Mouse (Mus musculus) midbrain, embryonic 12.5 days (tissue): ENCODE results near the gene Neurog1. TPM values are rescaled to one million over a fixed set of nuclear protein-coding genes. Genes with fewer than 3 reads are reported as not detected.

Experiments
- ATAC-seq: fragments of 200-750 bp; cut with Nextera tagmentation; 2 replicates; pipeline ENCODE4 v1.8.0; 2017; ENCODE audit warnings: low read depth, moderate TSS enrichment, moderate library complexity; ENCODE audit not compliant: low FRiP score
- H3K27ac ChIP-seq: fragments of 300-500 bp; sonication (generic); replicated peaks from 2 replicates; pipeline ENCODE4 v1.5.1; 2016; ENCODE audit warnings: mild to moderate bottlenecking
- H3K27me3 ChIP-seq: fragments of 300-500 bp; sonication (generic); 2 replicates; pipeline ENCODE4 v1.6.1; 2016; ENCODE audit warnings: mild to moderate bottlenecking
- H3K36me3 ChIP-seq: fragments of 300-500 bp; sonication (generic); 2 replicates; pipeline ENCODE4 v1.6.1; 2016
- H3K4me1 ChIP-seq: fragments of 300-500 bp; sonication (generic); 2 replicates; pipeline ENCODE4 v1.6.1; 2016
- H3K4me2 ChIP-seq: fragments of 300-500 bp; sonication (generic); replicated peaks from 2 replicates; pipeline ENCODE4 v1.6.1; 2016; ENCODE audit warnings: mild to moderate bottlenecking, moderate library complexity
- H3K4me3 ChIP-seq: fragments of 300-500 bp; sonication (generic); 2 replicates; pipeline ENCODE4 v1.5.1; 2016; ENCODE audit warnings: mild to moderate bottlenecking
- H3K9ac ChIP-seq: fragments of 300-500 bp; sonication (generic); replicated peaks from 2 replicates; pipeline ENCODE4 v1.6.1; 2016; ENCODE audit warnings: mild to moderate bottlenecking, moderate library complexity
- H3K9me3 ChIP-seq: fragments of 300-500 bp; sonication (generic); 2 replicates; pipeline ENCODE4 v1.6.1; 2016; ENCODE audit warnings: mild to moderate bottlenecking
- WGBS: fragments of 180-500 bp; shearing (Covaris S2); methylation state at CpG from one replicate; pipeline ENCODE4 v1.1.7; 2016; 5-methylcytosine and 5-hydroxymethylcytosine counted together
- polyA plus RNA-seq: library from polyadenylated mRNA; unstranded; fragments of >200 nt; fragmentation: Nextera tagmentation; extraction: Ambion mirVana; gene quantifications from 2 replicates; pipeline ENCODE4 v1.2.1, GENCODE M21; 2016

Neurog1 gene
- polyA plus RNA-seq: 38.0 and 38.8 TPM in 2 replicates

- Histone ChIP-seq H3K9ac (peak within 1 kb of the TSS; percentile 49), H3K36me3 (no peaks in the 10 kb centered on the region), H3K4me2 (peak within 1 kb of the TSS; percentile 53), H3K4me3 (peak within 1 kb of the TSS; percentile 40), H3K4me1 (peaks cover 67% of the 10 kb centered on the region), H3K9me3 (no peaks in the 10 kb centered on the region), H3K27ac (peak within 1 kb of the TSS; percentile 82), H3K27me3 (peaks cover 99% of the 10 kb centered on the region)
- WGBS: under 1% methylated on average over 60 of the region's 65 CpGs
- ATAC-seq: peak; percentile 87
These were observed at the start of gene Neurog1 for GRCm38 (mm10) chr13:56251924-56252619. Neurog1 (minus strand) TSS chr13:56252163.

GRCm38 (mm10) chr13:56299336-56299735, 47.4 kb upstream of the Neurog1 start:
- H3K4me1 ChIP-seq: peaks cover 20% of the 10 kb centered on the region
- H3K27ac ChIP-seq: no peak overlapping the region
- ATAC-seq: no peak
- H3K9ac ChIP-seq: no peak overlapping the region
- H3K36me3 ChIP-seq: no peaks in the 10 kb centered on the region
- peaks cover 74% of the 10 kb centered on the region for H3K27me3 ChIP-seq
- H3K9me3 ChIP-seq: no peaks in the 10 kb centered on the region
- WGBS: 93% methylated on average over 11 of the region's 11 CpGs
- no peak overlapping the region for H3K4me3 ChIP-seq
- no peak overlapping the region for H3K4me2 ChIP-seq

GRCm38 (mm10) chr13:56296659-56297020, 44.7 kb upstream of the Neurog1 start:
- no peaks in the 10 kb centered on the region for H3K9me3 ChIP-seq
- peak overlapping the region; percentile 92 for H3K4me2 ChIP-seq
- no peaks in the 10 kb centered on the region for H3K36me3 ChIP-seq
- peak overlapping the region; percentile 54 for H3K4me3 ChIP-seq
- ATAC-seq: no peak
- peaks cover 20% of the 10 kb centered on the region for H3K4me1 ChIP-seq
- H3K27ac ChIP-seq: no peak overlapping the region
- peak overlapping the region; percentile 67 for H3K9ac ChIP-seq
- WGBS: 6% methylated on average over 8 of the region's 8 CpGs
- H3K27me3 ChIP-seq: peaks cover 82% of the 10 kb centered on the region

GRCm38 (mm10) chr13:56295943-56296658, 44.1 kb upstream of the Neurog1 start, which contains the start of gene Cxcl14:
Cxcl14 (minus strand) TSS chr13:56296551.
- peak; percentile 68; the same call in 1 of the 2 replicates for ATAC-seq
- H3K27ac ChIP-seq: no peak within 1 kb of the TSS
- H3K9ac ChIP-seq: peak within 1 kb of the TSS; percentile 67
- H3K4me3 ChIP-seq: peak within 1 kb of the TSS; percentile 54
- H3K4me2 ChIP-seq: peak within 1 kb of the TSS; percentile 92
- no peaks in the 10 kb centered on the region for H3K9me3 ChIP-seq
- WGBS: under 1% methylated on average over 70 of the region's 76 CpGs
- H3K36me3 ChIP-seq: no peaks in the 10 kb centered on the region
- peaks cover 20% of the 10 kb centered on the region for H3K4me1 ChIP-seq
- H3K27me3 ChIP-seq: peaks cover 88% of the 10 kb centered on the region

GRCm38 (mm10) chr13:56295586-56295942, 43.6 kb upstream of the Neurog1 start:
- no peaks in the 10 kb centered on the region for H3K9me3 ChIP-seq
- H3K4me3 ChIP-seq: peak overlapping the region; percentile 54
- no peaks in the 10 kb centered on the region for H3K36me3 ChIP-seq
- peak overlapping the region; percentile 92 for H3K4me2 ChIP-seq
- peak; percentile 4; the same call in 1 of the 2 replicates for ATAC-seq
- no peak overlapping the region for H3K27ac ChIP-seq
- H3K27me3 ChIP-seq: peaks cover 93% of the 10 kb centered on the region
- peaks cover 20% of the 10 kb centered on the region for H3K4me1 ChIP-seq
- peak overlapping the region; percentile 67 for H3K9ac ChIP-seq
- WGBS: 1% methylated on average over 13 of the region's 13 CpGs

- no peak for ATAC-seq
- Histone ChIP-seq H3K4me2 (peak overlapping the region; percentile 92), H3K27me3 (peaks cover 94% of the 10 kb centered on the region), H3K36me3 (no peaks in the 10 kb centered on the region), H3K9ac (no peak overlapping the region), H3K9me3 (no peaks in the 10 kb centered on the region), H3K27ac (no peak overlapping the region), H3K4me1 (peaks cover 20% of the 10 kb centered on the region), H3K4me3 (peak overlapping the region; percentile 54)
- WGBS: 2% methylated on average over 10 of the region's 10 CpGs
These were observed 42.9 kb upstream of the Neurog1 start for GRCm38 (mm10) chr13:56294908-56295307.

- ATAC-seq: no peak
- no peaks in the 10 kb centered on the region for H3K9me3 ChIP-seq
- H3K27me3 ChIP-seq: peaks cover 77% of the 10 kb centered on the region
- H3K4me1 ChIP-seq: peaks cover 12% of the 10 kb centered on the region
- H3K27ac ChIP-seq: no peak overlapping the region
- no peaks in the 10 kb centered on the region for H3K36me3 ChIP-seq
- no peak overlapping the region for H3K9ac ChIP-seq
- WGBS: 85% methylated on average over 6 of the region's 6 CpGs
- H3K4me2 ChIP-seq: no peak overlapping the region
- H3K4me3 ChIP-seq: no peak overlapping the region
These were observed 38.0 kb upstream of the Neurog1 start for GRCm38 (mm10) chr13:56289998-56290397.

GRCm38 (mm10) chr13:56289261-56289660, 37.3 kb upstream of the Neurog1 start:
- Histone ChIP-seq H3K27me3 (peaks cover 75% of the 10 kb centered on the region), H3K9me3 (no peaks in the 10 kb centered on the region), H3K9ac (no peak overlapping the region), H3K4me2 (no peak overlapping the region), H3K4me3 (no peak overlapping the region), H3K27ac (no peak overlapping the region), H3K4me1 (peaks cover 9% of the 10 kb centered on the region), H3K36me3 (no peaks in the 10 kb centered on the region)
- ATAC-seq: 0 out of 2 replicates have a peak, but pooled peaks have one; percentile 38
- 64% methylated on average over 11 of the region's 11 CpGs for WGBS

- peaks cover 74% of the 10 kb centered on the region for H3K27me3 ChIP-seq
- no peak overlapping the region for H3K9ac ChIP-seq
These were observed 36.6 kb upstream of the Neurog1 start for GRCm38 (mm10) chr13:56288601-56289000.

GRCm38 (mm10) chr13:56287091-56287490, 35.1 kb upstream of the Neurog1 start:
- Histone ChIP-seq H3K9me3 (0 out of 2 replicates have a peak, but pooled peaks cover 4% of the 10 kb centered on the region), H3K36me3 (no peaks in the 10 kb centered on the region), H3K4me1 (peaks cover 9% of the 10 kb centered on the region), H3K27me3 (peaks cover 67% of the 10 kb centered on the region), H3K4me3 (no peak overlapping the region), H3K27ac (no peak overlapping the region), H3K9ac (no peak overlapping the region), H3K4me2 (no peak overlapping the region)
- ATAC-seq: no peak
- WGBS: 79% methylated on average over 9 of the region's 9 CpGs

More at GRCm38 (mm10) chr13:56288601-56289000, 36.6 kb upstream of the Neurog1 start:
- Histone ChIP-seq H3K4me1 (peaks cover 9% of the 10 kb centered on the region), H3K4me2 (no peak overlapping the region), H3K27ac (no peak overlapping the region), H3K36me3 (no peaks in the 10 kb centered on the region), H3K4me3 (no peak overlapping the region), H3K9me3 (0 out of 2 replicates have a peak, but pooled peaks cover 4% of the 10 kb centered on the region)
- ATAC-seq: no peak
- 39% methylated on average over 4 of the region's 4 CpGs for WGBS

- WGBS: 89% methylated on average over 13 of the region's 13 CpGs
- H3K4me1 ChIP-seq: no peaks in the 10 kb centered on the region
- H3K9ac ChIP-seq: no peak overlapping the region
- H3K9me3 ChIP-seq: 0 out of 2 replicates have a peak, but pooled peaks cover 4% of the 10 kb centered on the region
- no peak overlapping the region for H3K4me3 ChIP-seq
- no peak for ATAC-seq
- peaks cover 60% of the 10 kb centered on the region for H3K27me3 ChIP-seq
- H3K36me3 ChIP-seq: no peaks in the 10 kb centered on the region
- H3K4me2 ChIP-seq: no peak overlapping the region
- no peak overlapping the region for H3K27ac ChIP-seq
These were observed 31.4 kb upstream of the Neurog1 start for GRCm38 (mm10) chr13:56283321-56283720.

- WGBS: 78% methylated on average over 6 of the region's 6 CpGs
- Histone ChIP-seq H3K27me3 (peaks cover 49% of the 10 kb centered on the region), H3K9me3 (0 out of 2 replicates have a peak, but pooled peaks cover 4% of the 10 kb centered on the region), H3K4me2 (no peak overlapping the region), H3K36me3 (no peaks in the 10 kb centered on the region), H3K9ac (no peak overlapping the region), H3K4me1 (no peaks in the 10 kb centered on the region), H3K27ac (no peak overlapping the region), H3K4me3 (no peak overlapping the region)
- no peak for ATAC-seq
These were observed 28.4 kb upstream of the Neurog1 start for GRCm38 (mm10) chr13:56280356-56280755.
